Mouse (Mus musculus) neural tube, embryonic 13.5 days (tissue): ENCODE results near the gene Stim2. TPM values are rescaled to one million over a fixed set of nuclear protein-coding genes. Genes with fewer than 3 reads are reported as not detected.

Experiments
- ATAC-seq: fragments of 200-750 bp; cut with Nextera tagmentation; 2 replicates; pipeline ENCODE4 v1.8.0; 2017; ENCODE audit warnings: low read depth, mild to moderate bottlenecking, moderate TSS enrichment, moderate library complexity
- H3K27ac ChIP-seq: fragments of 300-500 bp; sonication (generic); replicated peaks from 2 replicates; pipeline ENCODE4 v1.5.1; 2015; ENCODE audit warnings: moderate library complexity, mild to moderate bottlenecking, inconsistent platforms
- H3K27me3 ChIP-seq: fragments of 300-500 bp; sonication (generic); 2 replicates; pipeline ENCODE4 v1.6.1; 2015; ENCODE audit warnings: mild to moderate bottlenecking, inconsistent platforms
- H3K36me3 ChIP-seq: fragments of 300-500 bp; sonication (generic); 2 replicates; pipeline ENCODE4 v1.6.1; 2015; ENCODE audit warnings: mild to moderate bottlenecking, inconsistent platforms
- H3K4me1 ChIP-seq: fragments of 300-500 bp; sonication (generic); replicated peaks from 2 replicates; pipeline ENCODE4 v1.6.1; 2015; ENCODE audit warnings: inconsistent platforms
- H3K4me2 ChIP-seq: fragments of 300-500 bp; sonication (generic); 2 replicates; pipeline ENCODE4 v1.6.1; 2015; ENCODE audit warnings: inconsistent platforms, mild to moderate bottlenecking, moderate library complexity
- H3K4me3 ChIP-seq: fragments of 300-500 bp; sonication (generic); 2 replicates; pipeline ENCODE4 v1.5.1; 2015; ENCODE audit warnings: mild to moderate bottlenecking, inconsistent platforms
- H3K9ac ChIP-seq: fragments of 300-500 bp; sonication (generic); 2 replicates; pipeline ENCODE4 v1.6.1; 2015; ENCODE audit warnings: moderate library complexity, mild to moderate bottlenecking, inconsistent platforms
- H3K9me3 ChIP-seq: fragments of 300-500 bp; sonication (generic); 2 replicates; pipeline ENCODE4 v1.6.1; 2016; ENCODE audit warnings: inconsistent platforms
- WGBS: fragments of 180-500 bp; shearing (Covaris S2); methylation state at CpG from one replicate; pipeline ENCODE4 v1.1.7; 2015; 5-methylcytosine and 5-hydroxymethylcytosine counted together
- polyA plus RNA-seq: library from polyadenylated mRNA; unstranded; fragments of >200 nt; fragmentation: Nextera tagmentation; extraction: Ambion mirVana; gene quantifications from 2 replicates; pipeline ENCODE4 v1.2.1, GENCODE M21; 2015

Stim2 gene
- polyA plus RNA-seq, 1 experiment from 2014 or later = 29.6 TPM

DNA sequence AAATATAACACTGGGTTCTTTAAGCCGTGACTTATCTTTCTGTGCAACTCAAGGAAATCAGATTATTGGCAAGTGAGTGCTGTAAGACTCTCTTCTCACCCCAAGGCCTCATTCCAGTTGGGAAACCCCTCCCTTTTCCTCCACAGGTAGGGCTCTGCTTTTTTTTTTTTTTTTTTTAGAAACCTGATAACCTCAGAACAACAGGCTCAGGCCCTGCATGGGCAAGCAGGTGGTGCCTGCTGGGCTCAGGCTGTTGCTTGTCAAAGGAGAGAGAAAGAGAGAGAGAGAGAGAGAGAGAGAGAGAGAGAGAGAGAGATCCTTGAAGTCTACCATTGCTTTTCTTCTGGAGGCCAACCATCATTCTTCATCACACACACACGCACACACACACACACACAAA lies 30.7 kb upstream of the Stim2 start:
- ATAC-seq = no peak
- WGBS = 92% methylated on average over 2 of the region's 2 CpGs
- H3K36me3 ChIP-seq = no peaks in the 10 kb centered on the region
- no peaks in the 10 kb centered on the region for H3K9me3 ChIP-seq
- H3K27me3 ChIP-seq = no peaks in the 10 kb centered on the region
- H3K4me2 ChIP-seq = no peak overlapping the region
- H3K27ac ChIP-seq = no peak overlapping the region
- H3K4me1 ChIP-seq = no peaks in the 10 kb centered on the region
- no peak overlapping the region for H3K9ac ChIP-seq
- H3K4me3 ChIP-seq = no peak overlapping the region

DNA sequence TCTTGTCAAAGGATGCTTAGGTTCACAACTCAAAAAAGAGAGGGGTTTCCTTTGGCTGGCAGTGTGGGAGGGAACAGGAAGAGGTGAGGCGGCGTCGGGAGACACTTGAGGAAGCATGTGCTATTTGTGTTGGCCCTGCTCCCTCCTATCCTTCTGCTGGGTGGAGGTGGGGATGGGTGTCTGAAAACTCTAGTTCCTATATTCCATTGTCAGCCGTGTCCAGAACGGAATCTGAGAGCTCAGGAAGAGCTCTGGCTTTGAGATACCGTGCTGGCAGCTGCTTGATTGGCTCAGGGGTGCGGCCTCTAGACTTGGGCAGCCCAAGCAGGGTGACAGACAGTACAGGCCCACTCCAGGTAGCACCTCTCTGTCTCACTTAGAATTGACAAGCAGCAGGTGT lies 28.1 kb upstream of the Stim2 start:
- H3K9ac ChIP-seq = no peak overlapping the region
- ATAC-seq = no peak
- H3K9me3 ChIP-seq = no peaks in the 10 kb centered on the region
- no peak overlapping the region for H3K4me2 ChIP-seq
- no peaks in the 10 kb centered on the region for H3K36me3 ChIP-seq
- no peak overlapping the region for H3K27ac ChIP-seq
- 82% methylated on average over 7 of the region's 7 CpGs for WGBS
- no peaks in the 10 kb centered on the region for H3K4me1 ChIP-seq
- no peaks in the 10 kb centered on the region for H3K27me3 ChIP-seq
- H3K4me3 ChIP-seq = no peak overlapping the region

DNA sequence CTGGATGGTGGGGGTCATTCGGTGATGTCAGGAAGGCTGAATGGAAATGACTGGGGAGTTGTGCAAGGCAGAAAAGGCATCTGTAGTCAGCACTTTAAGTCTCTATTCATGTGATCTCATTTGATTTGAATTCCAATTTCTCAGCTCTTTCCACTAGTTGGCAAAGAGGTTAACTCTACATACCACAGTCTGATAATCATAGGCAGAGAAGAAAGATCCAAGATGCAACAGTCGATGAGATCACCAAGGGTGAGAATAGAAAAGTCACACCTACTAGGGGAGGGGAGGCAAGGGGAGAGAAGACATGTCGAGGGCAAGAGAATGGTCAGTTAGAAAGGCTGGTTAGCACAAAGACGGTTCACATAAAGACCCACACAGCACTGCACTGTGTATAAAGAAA lies 27.1 kb upstream of the Stim2 start:
- H3K4me1 ChIP-seq = no peaks in the 10 kb centered on the region
- no peak overlapping the region for H3K9ac ChIP-seq
- H3K4me2 ChIP-seq = no peak overlapping the region
- no peak overlapping the region for H3K27ac ChIP-seq
- H3K27me3 ChIP-seq = no peaks in the 10 kb centered on the region
- 85% methylated on average over 4 of the region's 4 CpGs for WGBS
- H3K36me3 ChIP-seq = no peaks in the 10 kb centered on the region
- H3K4me3 ChIP-seq = no peak overlapping the region
- no peaks in the 10 kb centered on the region for H3K9me3 ChIP-seq
- no peak for ATAC-seq

DNA sequence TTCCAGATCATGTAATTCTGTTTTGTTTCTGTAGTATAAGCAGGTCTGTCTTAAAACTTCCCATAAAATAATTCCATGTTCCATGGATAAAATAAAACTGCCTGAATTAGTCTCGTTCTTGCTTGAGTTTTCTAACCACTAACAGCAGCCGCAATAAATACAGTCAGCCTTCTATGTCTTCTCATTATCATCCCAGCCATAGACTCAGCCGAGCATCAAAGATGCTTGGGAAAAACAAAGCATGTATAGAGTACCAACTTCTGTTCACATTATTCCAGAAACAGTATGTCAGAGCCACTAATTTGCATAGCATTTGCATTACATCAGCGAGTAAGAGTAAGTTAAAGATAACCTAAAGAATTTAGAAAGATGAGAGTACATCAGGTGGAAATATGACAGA lies 25.4 kb upstream of the Stim2 start:
- no peak for ATAC-seq
- 57% methylated on average over 4 of the region's 4 CpGs for WGBS
- H3K27ac ChIP-seq = no peak overlapping the region
- no peaks in the 10 kb centered on the region for H3K27me3 ChIP-seq
- H3K9me3 ChIP-seq = no peaks in the 10 kb centered on the region
- no peaks in the 10 kb centered on the region for H3K36me3 ChIP-seq
- H3K4me2 ChIP-seq = no peak overlapping the region
- H3K4me1 ChIP-seq = no peaks in the 10 kb centered on the region
- H3K9ac ChIP-seq = no peak overlapping the region
- H3K4me3 ChIP-seq = no peak overlapping the region

DNA sequence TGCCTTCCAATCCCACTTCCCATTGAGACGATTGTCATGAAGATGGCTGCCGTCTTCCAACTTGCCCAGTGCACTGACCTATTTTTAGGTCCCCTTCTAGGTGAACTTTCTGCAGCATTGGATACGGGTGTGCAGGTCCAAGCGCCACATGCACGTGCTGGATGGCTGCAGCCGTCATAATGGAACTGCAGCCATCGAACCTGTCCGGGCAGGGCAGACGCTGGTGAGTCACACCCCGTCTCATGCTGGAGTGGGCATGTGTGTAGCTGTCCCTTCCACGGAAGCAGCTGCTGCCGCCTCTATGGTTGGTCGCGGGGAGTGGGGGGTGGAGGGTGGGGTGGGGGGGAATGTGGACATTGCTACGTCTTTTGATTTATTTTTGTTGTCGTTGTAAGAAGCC lies 21.8 kb upstream of the Stim2 start:
- Histone ChIP-seq H3K4me1 (no peaks in the 10 kb centered on the region), H3K9ac (no peak overlapping the region), H3K9me3 (no peaks in the 10 kb centered on the region), H3K4me3 (no peak overlapping the region), H3K4me2 (no peak overlapping the region), H3K27me3 (no peaks in the 10 kb centered on the region), H3K36me3 (no peaks in the 10 kb centered on the region), H3K27ac (no peak overlapping the region)
- no peak for ATAC-seq
- 92% methylated on average over 16 of the region's 16 CpGs for WGBS

DNA sequence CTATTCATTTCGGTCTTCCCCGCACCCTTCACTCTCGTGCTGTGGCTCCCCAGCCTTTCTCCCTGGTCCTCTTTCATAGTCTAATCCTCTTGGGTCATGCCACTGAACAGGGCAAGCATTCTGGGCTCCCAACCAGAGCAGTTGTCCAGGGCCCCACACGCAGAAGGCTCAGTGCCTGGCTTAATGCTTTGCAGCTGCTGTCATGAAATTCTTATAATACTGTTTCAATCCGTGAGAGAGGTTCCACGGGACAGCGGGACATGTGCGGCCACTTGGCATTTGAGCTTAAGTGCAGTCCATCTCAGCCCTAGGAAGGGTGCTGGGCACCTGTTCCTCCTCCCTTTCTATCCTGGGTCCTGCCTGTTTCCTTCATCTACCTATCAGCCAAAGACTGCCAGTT lies 21.2 kb upstream of the Stim2 start:
- Histone ChIP-seq H3K4me3 (no peak overlapping the region), H3K36me3 (no peaks in the 10 kb centered on the region), H3K4me1 (no peaks in the 10 kb centered on the region), H3K27me3 (no peaks in the 10 kb centered on the region), H3K4me2 (no peak overlapping the region), H3K27ac (no peak overlapping the region), H3K9ac (no peak overlapping the region), H3K9me3 (no peaks in the 10 kb centered on the region)
- no peak for ATAC-seq
- WGBS = 90% methylated on average over 8 of the region's 8 CpGs

DNA sequence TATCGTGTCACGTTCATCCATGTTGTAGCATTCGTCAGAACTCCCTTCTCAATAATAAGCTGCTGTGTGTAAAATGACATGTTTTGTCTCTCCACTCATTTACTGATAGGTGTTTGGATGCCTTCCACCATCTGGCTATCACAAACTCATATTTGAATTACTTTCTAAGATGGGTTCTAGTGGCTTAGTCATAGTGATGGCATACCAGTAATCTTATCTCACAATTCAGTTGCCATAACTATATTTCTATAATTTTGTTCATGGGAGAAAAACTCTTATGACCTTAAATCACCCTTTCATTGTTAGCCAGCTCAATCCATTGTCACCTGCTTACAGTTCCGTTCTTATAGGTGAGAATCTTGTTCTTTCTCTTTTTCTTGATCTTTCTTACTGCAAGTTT lies 14.9 kb upstream of the Stim2 start:
- ATAC-seq = no peak

DNA sequence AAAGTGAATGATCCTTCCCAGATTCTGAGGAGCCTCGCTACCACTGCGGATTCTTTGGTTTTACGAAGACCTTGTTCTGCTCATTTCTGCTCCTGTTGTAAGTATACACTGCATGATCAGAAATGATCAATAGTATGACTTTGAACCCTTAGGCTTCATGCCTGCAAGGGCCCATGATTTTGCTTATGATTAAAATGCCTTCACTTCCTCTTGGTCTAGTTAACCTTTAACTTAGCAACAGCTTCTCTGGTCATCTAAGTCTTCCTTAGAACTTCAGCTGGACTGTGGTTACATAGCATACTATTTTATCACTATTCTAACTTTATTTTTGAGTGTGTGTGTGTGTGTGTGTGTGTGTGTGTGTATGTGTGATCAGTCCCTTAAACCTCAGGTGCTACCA lies 12.7 kb upstream of the Stim2 start:
- ATAC-seq = no peak
- H3K9me3 ChIP-seq = no peaks in the 10 kb centered on the region
- WGBS = 80% methylated on average over 3 of the region's 3 CpGs

More for the DNA sequence above, 14.9 kb upstream of the Stim2 start:
- Histone ChIP-seq H3K27me3 (no peaks in the 10 kb centered on the region), H3K9ac (no peak overlapping the region), H3K36me3 (no peaks in the 10 kb centered on the region), H3K27ac (no peak overlapping the region), H3K4me3 (no peak overlapping the region), H3K4me1 (no peaks in the 10 kb centered on the region), H3K4me2 (no peak overlapping the region), H3K9me3 (no peaks in the 10 kb centered on the region)
- WGBS = 93% methylated on average over 4 of the region's 4 CpGs

DNA sequence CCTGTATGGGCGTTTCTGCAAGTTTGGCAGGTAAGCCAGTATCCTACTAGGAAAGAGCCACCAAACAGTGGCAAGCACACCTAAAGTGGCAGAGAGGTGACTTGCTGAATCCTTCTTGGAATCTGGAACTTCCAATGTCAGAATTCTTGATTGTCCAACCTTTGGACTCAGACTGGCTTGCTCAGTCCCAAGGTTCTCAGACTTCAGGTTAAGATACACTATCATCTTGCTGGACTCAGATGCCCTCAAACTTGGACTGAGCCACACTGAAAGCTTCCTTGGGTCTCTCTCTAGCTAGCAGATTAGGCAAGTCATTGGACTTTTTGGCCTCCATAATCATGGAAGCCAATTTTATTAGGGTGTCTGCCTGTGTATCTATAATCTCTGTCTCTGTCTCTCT lies 10.8 kb upstream of the Stim2 start:
- no peaks in the 10 kb centered on the region for H3K36me3 ChIP-seq
- ATAC-seq = no peak

More for the DNA sequence above, 12.7 kb upstream of the Stim2 start:
- Histone ChIP-seq H3K27me3 (no peaks in the 10 kb centered on the region), H3K4me1 (no peaks in the 10 kb centered on the region), H3K4me3 (no peak overlapping the region), H3K4me2 (no peak overlapping the region), H3K9ac (no peak overlapping the region), H3K27ac (no peak overlapping the region), H3K36me3 (no peaks in the 10 kb centered on the region)

DNA sequence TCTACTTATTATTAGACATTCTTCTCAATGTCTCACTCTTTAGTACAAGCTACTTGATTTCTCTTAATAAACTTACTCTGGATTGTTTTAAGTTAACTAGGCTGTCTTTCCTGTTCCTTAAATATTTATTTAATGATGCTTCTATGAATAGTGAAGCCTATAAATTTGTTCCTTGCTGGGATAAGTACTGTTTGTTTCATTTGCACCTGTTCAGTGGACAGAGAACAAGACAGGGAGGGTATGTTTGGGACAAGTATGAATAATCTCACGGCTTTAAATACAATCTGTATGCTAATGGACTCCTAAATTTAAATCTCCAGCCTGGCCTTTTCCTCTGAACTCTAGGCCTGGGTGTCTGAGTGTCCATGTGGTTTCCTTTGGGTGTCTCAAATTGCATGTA lies 10.2 kb upstream of the Stim2 start:
- H3K4me2 ChIP-seq = no peak overlapping the region
- H3K36me3 ChIP-seq = no peaks in the 10 kb centered on the region
- no peak for ATAC-seq
- H3K4me1 ChIP-seq = no peaks in the 10 kb centered on the region
- H3K9me3 ChIP-seq = no peaks in the 10 kb centered on the region
- 78% methylated on average over 1 of the region's 1 CpGs for WGBS
- no peak overlapping the region for H3K27ac ChIP-seq
- H3K27me3 ChIP-seq = no peaks in the 10 kb centered on the region
- no peak overlapping the region for H3K9ac ChIP-seq
- H3K4me3 ChIP-seq = no peak overlapping the region

More for the DNA sequence above, 10.8 kb upstream of the Stim2 start:
- Histone ChIP-seq H3K4me2 (no peak overlapping the region), H3K4me3 (no peak overlapping the region), H3K27me3 (no peaks in the 10 kb centered on the region), H3K4me1 (no peaks in the 10 kb centered on the region), H3K9ac (no peak overlapping the region), H3K27ac (no peak overlapping the region), H3K9me3 (no peaks in the 10 kb centered on the region)
- WGBS = 73% methylated on average over 1 of the region's 1 CpGs

DNA sequence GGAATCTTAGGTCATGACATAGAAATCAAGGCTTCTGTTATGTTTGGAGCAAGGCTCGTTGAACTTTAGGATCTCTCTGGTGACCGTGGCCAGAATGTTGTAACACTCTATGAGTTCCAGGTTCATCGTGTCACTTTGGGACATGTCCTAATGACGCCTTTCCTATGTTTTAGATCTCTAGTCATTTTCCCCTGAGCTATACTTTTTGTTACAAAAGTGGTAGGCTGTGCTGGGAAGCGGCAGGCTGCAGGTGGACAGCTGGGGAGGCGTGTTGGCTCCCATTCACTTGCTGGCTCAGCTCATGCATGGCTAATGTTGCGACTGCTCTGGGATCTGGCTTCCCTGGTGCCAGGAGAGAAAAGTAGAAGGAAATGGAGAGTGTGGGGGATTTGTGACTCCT lies 5.7 kb upstream of the Stim2 start:
- H3K36me3 ChIP-seq = no peaks in the 10 kb centered on the region
- H3K9ac ChIP-seq = no peak overlapping the region
- H3K9me3 ChIP-seq = no peaks in the 10 kb centered on the region
- no peak for ATAC-seq
- H3K27ac ChIP-seq = no peak overlapping the region
- no peak overlapping the region for H3K4me2 ChIP-seq
- H3K27me3 ChIP-seq = no peaks in the 10 kb centered on the region
- peaks cover 8% of the 10 kb centered on the region for H3K4me1 ChIP-seq
- no peak overlapping the region for H3K4me3 ChIP-seq
- WGBS = 52% methylated on average over 7 of the region's 7 CpGs

DNA sequence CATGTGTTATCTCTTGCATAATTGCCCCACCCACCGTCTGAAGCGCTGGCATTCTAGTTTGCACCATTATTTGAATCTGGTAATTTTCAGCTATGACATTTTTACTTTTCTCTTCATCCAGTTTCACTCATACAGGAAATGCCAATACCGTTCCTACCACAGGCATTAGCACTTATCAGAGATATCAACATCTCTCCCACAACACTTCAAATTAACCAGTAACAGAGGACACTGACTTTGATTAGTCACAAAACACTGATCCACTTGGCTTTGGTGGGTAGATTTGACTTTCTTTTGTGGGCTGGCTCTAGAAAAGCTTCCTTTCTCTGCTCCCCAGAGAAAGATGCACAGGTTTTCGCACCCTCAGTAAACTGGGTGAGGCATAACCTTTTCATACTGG lies 3.7 kb upstream of the Stim2 start:
- ATAC-seq = no peak
- no peak overlapping the region for H3K9ac ChIP-seq
- peaks cover 14% of the 10 kb centered on the region for H3K4me1 ChIP-seq
- no peaks in the 10 kb centered on the region for H3K36me3 ChIP-seq
- H3K4me2 ChIP-seq = peak overlapping the region; percentile 67
- no peaks in the 10 kb centered on the region for H3K9me3 ChIP-seq
- H3K27me3 ChIP-seq = no peaks in the 10 kb centered on the region
- H3K27ac ChIP-seq = no peak overlapping the region
- H3K4me3 ChIP-seq = peak overlapping the region; percentile 49; the same call in 1 of the 2 replicates
- 79% methylated on average over 4 of the region's 4 CpGs for WGBS

DNA sequence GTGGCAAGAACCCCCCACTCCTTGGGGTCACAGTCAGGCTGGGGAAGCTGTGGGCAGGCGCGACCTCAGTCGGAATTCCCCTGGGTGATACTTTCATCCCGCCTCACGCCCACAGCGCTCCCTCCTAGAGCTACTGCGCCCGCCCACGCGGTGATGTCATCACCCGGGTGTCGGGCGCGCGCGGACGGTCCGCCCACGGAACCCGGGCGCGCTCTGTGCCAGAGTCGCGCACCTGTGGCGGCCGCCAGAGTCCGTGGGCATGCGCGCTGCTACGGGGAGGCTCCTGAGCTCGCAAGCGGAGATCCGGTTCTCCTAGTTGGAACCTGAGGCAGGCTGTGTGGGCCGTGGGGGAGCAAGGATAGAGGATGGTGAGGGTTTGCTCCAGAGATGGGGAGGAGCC lies 3.0 kb upstream of the Stim2 start:
- WGBS = under 1% methylated on average over 34 of the region's 34 CpGs
- H3K27ac ChIP-seq = no peak overlapping the region

More for the DNA sequence above, 3.0 kb upstream of the Stim2 start:
- Histone ChIP-seq H3K4me2 (peak overlapping the region; percentile 67), H3K36me3 (no peaks in the 10 kb centered on the region), H3K9ac (peak overlapping the region; percentile 65), H3K4me1 (peaks cover 22% of the 10 kb centered on the region), H3K27me3 (no peaks in the 10 kb centered on the region), H3K9me3 (no peaks in the 10 kb centered on the region), H3K4me3 (peak overlapping the region; percentile 49)
- peak; percentile 21; the same call in 1 of the 2 replicates for ATAC-seq
